Mouse (Mus musculus) mouse trophoblast stem cell (cell line): ENCODE measurements around the gene Mlx.

Source experiments
- in situ Hi-C, 2 experiments: fragments of 300-500 bp; cut with MseI, MboI; formaldehyde crosslinking; loops; 2 replicates in 1 of 2; 3 replicates in 1 of 2; pipeline ENCODE4 v1.15.1; 2025

The Mlx gene

GRCm38 (mm10) chr11:101064462-101064861 is 22.6 kb upstream of the Mlx start:
- in situ Hi-C loops = no loop called here

GRCm38 (mm10) chr11:101065002-101065401 is 22.1 kb upstream of the Mlx start:
- in situ Hi-C loops = loop anchor here in 1 of 2 experiments (5.0 kb wide), 1 partner anchor 83 kb away; no protein-coding TSS in a partner anchor

- in situ Hi-C loops = loop anchor here in 1 of 2 experiments (5.0 kb wide), 1 partner anchor 84 kb away; no protein-coding TSS in a partner anchor
These were observed 20.3 kb upstream of the Mlx start for GRCm38 (mm10) chr11:101066549-101067412.

GRCm38 (mm10) chr11:101069391-101070188 is 17.5 kb upstream of the Mlx start, which contains the start of gene Naglu:
Gene Naglu, plus strand, starts transcription at chr11:101070012.
- in situ Hi-C loops = loop anchor here in 1 of 2 experiments (5.0 kb wide), 1 partner anchor 87 kb away; no protein-coding TSS in a partner anchor

- in situ Hi-C loops = no loop called here
These were observed 16.9 kb upstream of the Mlx start for GRCm38 (mm10) chr11:101070189-101070527.

GRCm38 (mm10) chr11:101070987-101071386 is 16.1 kb upstream of the Mlx start:
- in situ Hi-C loops = no loop called here

GRCm38 (mm10) chr11:101071810-101072428 is 15.2 kb upstream of the Mlx start:
- in situ Hi-C loops = no loop called here

- in situ Hi-C loops = no loop called here
These were observed 9.0 kb upstream of the Mlx start, which contains the start of gene Hsd17b1 for GRCm38 (mm10) chr11:101078121-101078520. Gene Hsd17b1, plus strand, starts transcription at chr11:101078411.

GRCm38 (mm10) chr11:101079746-101080145 is 7.3 kb upstream of the Mlx start:
- in situ Hi-C loops = no loop called here

- in situ Hi-C loops = no loop called here
These were observed 6.7 kb upstream of the Mlx start for GRCm38 (mm10) chr11:101080421-101080820.

- in situ Hi-C loops = no loop called here
These were observed 5.4 kb upstream of the Mlx start for GRCm38 (mm10) chr11:101081659-101082058.

GRCm38 (mm10) chr11:101082208-101083082 is 4.6 kb upstream of the Mlx start, which contains the start of gene Coasy:
Gene Coasy, plus strand, starts transcription at chr11:101082565.
- in situ Hi-C loops = no loop called here

- in situ Hi-C loops = no loop called here
These were observed 3.9 kb upstream of the Mlx start for GRCm38 (mm10) chr11:101083083-101083697.

- in situ Hi-C loops = no loop called here
These were observed 2.8 kb upstream of the Mlx start for GRCm38 (mm10) chr11:101084246-101084645.

GRCm38 (mm10) chr11:101084811-101085210 is 2.3 kb upstream of the Mlx start:
- in situ Hi-C loops = no loop called here

- in situ Hi-C loops = no loop called here
These were observed 1.3 kb upstream of the Mlx start for GRCm38 (mm10) chr11:101085617-101086322.

- in situ Hi-C loops = no loop called here
These were observed 778 bp upstream of the Mlx start for GRCm38 (mm10) chr11:101086323-101086674.

- in situ Hi-C loops = no loop called here
These were observed 592 bp downstream of the Mlx start for GRCm38 (mm10) chr11:101087682-101088055.

- in situ Hi-C loops = no loop called here
These were observed 2.9 kb downstream of the Mlx start for GRCm38 (mm10) chr11:101089931-101090330.

- in situ Hi-C loops = no loop called here
These were observed 7.8 kb downstream of the Mlx start for GRCm38 (mm10) chr11:101094930-101095313.
